Comparison of ENCODE assay signal across 13 mouse cellular contexts in the genomic region with DNA sequence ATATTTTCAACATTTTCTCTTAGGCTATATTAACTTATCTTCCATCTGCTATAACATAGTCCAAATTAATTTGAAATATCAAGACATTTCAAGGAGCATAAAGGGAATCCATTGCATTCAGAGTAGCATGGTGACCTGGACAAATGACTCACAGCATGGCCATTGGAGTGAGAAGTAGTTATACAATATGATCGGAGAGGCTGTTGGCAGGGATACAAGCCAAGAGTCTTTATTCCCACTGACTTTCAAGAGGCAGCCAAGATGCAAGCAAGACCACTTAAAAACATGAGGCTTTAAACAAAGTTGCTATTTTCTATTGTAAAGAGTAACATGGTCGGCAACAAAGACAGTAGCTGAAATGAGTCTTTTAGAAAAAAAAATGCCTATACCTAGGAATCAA.
DNase-seq lines count a peak whose midpoint lies in the region.
"Had no signal": no experiment of that assay in that cellular context is flagged by ENCODE, and none has a peak within 500 bp of the region (broad histone marks: within the 10 kb centered on the region; RNA-seq: fewer than 3 reads in every experiment).

No protein-coding gene starts in this region.

- peak; percentile 76 for DNase-seq in heart, adult 11 months
- no peak for DNase-seq in heart, adult 9 months (ENCODE audit: low spot score in 2 of 2)
- DNase-seq in left cerebral cortex, postnatal 4 days = peak; percentile 15
- no peak for DNase-seq in left cerebral cortex, postnatal 25 days (ENCODE audit: low spot score in 2 of 2)
- DNase-seq: adrenal gland, adult 2 months; adrenal gland, postnatal 10 days; adrenal gland, postnatal 25 days; cerebellum, adult 11 months; cerebellum, adult 18-20 months; cerebellum, adult 8-10 months; cerebellum, adult 9-11 months; cerebellum, postnatal 25 days; embryo, embryonic 11 days had no signal

- intact Hi-C loops in left cerebral cortex, postnatal 4 days (cut with DNase I) = no loop called here
- intact Hi-C loops in left cerebral cortex, postnatal 25 days (cut with DNase I) = no loop called here

Comparison
In these comparisons a context has a peak if more than half of its experiments do, and no peak if none do; other contexts are left out.
1. DNase-seq: peak in heart, adult 11 months (single experiment) and left cerebral cortex, postnatal 4 days (single experiment); none in heart, adult 9 months (0 of 2) and left cerebral cortex, postnatal 25 days (0 of 2).